Mouse (Mus musculus) olfactory bulb, adult 2 months (tissue): ENCODE measurements around the gene Galnt13. TPM values are rescaled to one million over a fixed set of nuclear protein-coding genes. Genes with fewer than 3 reads are reported as not detected.

Experiments
- H3K27ac ChIP-seq: fragments of 200-500 bp; 2 replicates; pipeline ENCODE4 v1.5.1; 2012; ENCODE audit warnings: low read depth, low read length; ENCODE audit not compliant: insufficient read depth
- H3K4me1 ChIP-seq: fragments of 200-500 bp; 2 replicates; pipeline ENCODE4 v1.6.1; 2012; ENCODE audit warnings: low read length; ENCODE audit not compliant: control insufficient read depth, insufficient read depth
- H3K4me3 ChIP-seq: fragments of 200-500 bp; 2 replicates; pipeline ENCODE4 v1.5.1; 2012; ENCODE audit warnings: mild to moderate bottlenecking, low read depth, low read length, moderate library complexity; ENCODE audit not compliant: insufficient read depth
- CTCF ChIP-seq: fragments of 200-500 bp; IDR thresholded peaks from 2 replicates; pipeline ENCODE4 v1.5.1; 2012; ENCODE audit warnings: low read depth, mild to moderate bottlenecking, low read length, moderate library complexity; ENCODE audit not compliant: insufficient read depth
- POLR2A ChIP-seq: fragments of 200-500 bp; IDR thresholded peaks from 2 replicates; pipeline ENCODE4 v1.6.1; 2012; ENCODE audit warnings: mild to moderate bottlenecking, low read depth, low read length, moderate library complexity; ENCODE audit not compliant: insufficient read depth
- WGBS: fragments of 180-500 bp; shearing (Covaris S2); methylation state at CpG from one replicate; pipeline ENCODE4 v1.1.7; 2018; 5-methylcytosine and 5-hydroxymethylcytosine counted together
- polyA plus RNA-seq: library from polyadenylated mRNA; stranded (reverse); fragments of >200 nt; gene quantifications from 2 replicates; pipeline ENCODE4 v1.2.4, GENCODE M21; 2012; ENCODE audit warnings: low replicate concordance; ENCODE audit not compliant: missing spikeins, insufficient read depth, insufficient read length

Galnt13 gene
- not detected in 2 replicates for polyA plus RNA-seq

GRCm38 (mm10) chr2:54435937-54436735 lies at the start of gene Galnt13:
TSS of gene Galnt13 (plus strand) at chr2:54436317.
- under 1% methylated on average over 81 of the region's 81 CpGs for WGBS
- TF ChIP-seq POLR2A, result peak; percentile 39; the same call in 1 of the 2 replicates
- peak; percentile 19; the same call in 1 of the 2 replicates for TF ChIP-seq CTCF
- Histone ChIP-seq H3K27ac (peak within 1 kb of the TSS; percentile 41; the same call in 1 of the 2 replicates), H3K4me3 (peak within 1 kb of the TSS; percentile 86), H3K4me1 (0 out of 2 replicates have a peak, but pooled peaks cover 2% of the 10 kb centered on the region)

- H3K4me3 ChIP-seq, result no peak overlapping the region
- H3K4me1 ChIP-seq, result no peaks in the 10 kb centered on the region
- WGBS, result 73% methylated on average over 2 of the region's 2 CpGs
- TF ChIP-seq POLR2A (no peak), CTCF (no peak)
- H3K27ac ChIP-seq, result no peak overlapping the region
These were observed 5.1 kb upstream of the Galnt13 start for GRCm38 (mm10) chr2:54431060-54431459.

- 28% methylated on average over 10 of the region's 10 CpGs for whole genome bisulfite sequencing
- no peak for TF ChIP-seq CTCF
- H3K4me1 ChIP-seq, result 0 out of 2 replicates have a peak, but pooled peaks cover 2% of the 10 kb centered on the region
- no peak overlapping the region for H3K27ac ChIP-seq
- peak overlapping the region; percentile 86; the same call in 1 of the 2 replicates for H3K4me3 ChIP-seq
These were observed 737 bp upstream of the Galnt13 start for GRCm38 (mm10) chr2:54435380-54435779.

- WGBS, result under 1% methylated on average over 42 of the region's 42 CpGs
- TF ChIP-seq POLR2A (no peak), CTCF (no peak)
- 0 out of 2 replicates have a peak, but pooled peaks cover 2% of the 10 kb centered on the region for H3K4me1 ChIP-seq
- H3K27ac ChIP-seq, result peak overlapping the region; percentile 41; the same call in 1 of the 2 replicates
- peak overlapping the region; percentile 86 for H3K4me3 ChIP-seq
These were observed 801 bp downstream of the Galnt13 start for GRCm38 (mm10) chr2:54436736-54437500.

GRCm38 (mm10) chr2:54437501-54437830 lies 1.3 kb downstream of the Galnt13 start:
- TF ChIP-seq POLR2A, result no peak
- TF ChIP-seq CTCF, result no peak
- H3K27ac ChIP-seq, result no peak overlapping the region
- H3K4me1 ChIP-seq, result 0 out of 2 replicates have a peak, but pooled peaks cover 2% of the 10 kb centered on the region
- H3K4me3 ChIP-seq, result peak overlapping the region; percentile 86
- WGBS, result 2% methylated on average over 9 of the region's 9 CpGs

- Histone ChIP-seq H3K4me3 (no peak overlapping the region), H3K4me1 (no peaks in the 10 kb centered on the region), H3K27ac (no peak overlapping the region)
- WGBS, result 64% methylated on average over 9 of the region's 9 CpGs
- TF ChIP-seq POLR2A (no peak), CTCF (no peak)
These were observed 6.8 kb downstream of the Galnt13 start for GRCm38 (mm10) chr2:54442734-54443500.

GRCm38 (mm10) chr2:54483426-54483825 lies 47.3 kb downstream of the Galnt13 start:
- Histone ChIP-seq H3K4me1 (no peaks in the 10 kb centered on the region), H3K27ac (no peak overlapping the region), H3K4me3 (no peak overlapping the region)
- WGBS, result 87% methylated on average over 5 of the region's 5 CpGs
- TF ChIP-seq POLR2A, result no peak
- TF ChIP-seq CTCF, result no peak

- WGBS, result 92% methylated on average over 3 of the region's 3 CpGs
- Histone ChIP-seq H3K27ac (no peak overlapping the region), H3K4me3 (no peak overlapping the region), H3K4me1 (no peaks in the 10 kb centered on the region)
- TF ChIP-seq CTCF (no peak), POLR2A (no peak)
These were observed 86.9 kb downstream of the Galnt13 start for GRCm38 (mm10) chr2:54522989-54523388.

GRCm38 (mm10) chr2:54527073-54527472 lies 91.0 kb downstream of the Galnt13 start:
- Histone ChIP-seq H3K4me1 (no peaks in the 10 kb centered on the region), H3K27ac (no peak overlapping the region), H3K4me3 (no peak overlapping the region)
- WGBS, result 77% methylated on average over 3 of the region's 3 CpGs
- TF ChIP-seq CTCF, result no peak
- TF ChIP-seq POLR2A, result no peak
